Mouse (Mus musculus) heart, adult 2 months (tissue): ENCODE data around the gene Ltbp4. TPM values are rescaled to one million over a fixed set of nuclear protein-coding genes. Genes with fewer than 3 reads are reported as not detected.

ENCODE experiments used
- DNase-seq, 2 experiments: peaks; one replicate each; pipeline ENCODE4 v3.0.0; 2021
- H3K27ac ChIP-seq: fragments of 200-600 bp; 2 replicates; pipeline ENCODE4 v1.8.1; 2022
- H3K27me3 ChIP-seq: fragments of 200-500 bp; 2 replicates; pipeline ENCODE4 v1.6.1; 2012; ENCODE audit warnings: mild to moderate bottlenecking, low read length, inconsistent platforms, mixed read lengths; ENCODE audit not compliant: control insufficient read depth, insufficient read depth
- H3K36me3 ChIP-seq: fragments of 200-500 bp; 2 replicates; pipeline ENCODE4 v1.6.1; 2012; ENCODE audit warnings: low read length, inconsistent platforms; ENCODE audit not compliant: control insufficient read depth, insufficient read depth
- H3K4me1 ChIP-seq: fragments of 200-500 bp; 2 replicates; pipeline ENCODE4 v1.6.1; 2011; ENCODE audit warnings: low read length; ENCODE audit not compliant: control insufficient read depth, insufficient read depth
- H3K4me3 ChIP-seq: fragments of 200-600 bp; 2 replicates; pipeline ENCODE4 v1.8.1; 2022
- H3K79me2 ChIP-seq: fragments of 200-500 bp; replicated peaks from 2 replicates; pipeline ENCODE4 v1.6.1; 2012; ENCODE audit warnings: mild to moderate bottlenecking, inconsistent platforms, low read length, moderate library complexity, mixed read lengths; ENCODE audit not compliant: control insufficient read depth, insufficient read depth
- H3K9ac ChIP-seq: fragments of 200-500 bp; 2 replicates; pipeline ENCODE4 v1.6.1; 2012; ENCODE audit warnings: low read depth, mild to moderate bottlenecking, control low read depth, inconsistent platforms, low read length, mixed read lengths
- CTCF ChIP-seq: fragments of 200-600 bp; IDR thresholded peaks from 2 replicates; pipeline ENCODE4 v1.8.1; 2022; ENCODE audit warnings: antibody characterized with exemption, mild to moderate bottlenecking, moderate library complexity
- EP300 ChIP-seq: fragments of 200-500 bp; IDR thresholded peaks from 2 replicates; pipeline ENCODE4 v1.6.1; 2011; ENCODE audit warnings: low read depth, low read length, control low read depth; ENCODE audit not compliant: insufficient read depth
- POLR2A ChIP-seq: fragments of 200-500 bp; IDR thresholded peaks from 2 replicates; pipeline ENCODE4 v1.6.1; 2011; ENCODE audit warnings: mild to moderate bottlenecking, low read depth, low read length, control low read depth; ENCODE audit not compliant: insufficient read depth
- WGBS: fragments of 180-500 bp; shearing (Covaris S2); methylation state at CpG from one replicate; pipeline ENCODE4 v1.1.7; 2018; 5-methylcytosine and 5-hydroxymethylcytosine counted together
- intact Hi-C: fragments of 180-260 bp; cut with DNase I; formaldehyde crosslinking; loops from one replicate; pipeline ENCODE4 v1.15.1; 2025
- polyA plus RNA-seq: library from polyadenylated mRNA; depleted of rRNA; stranded (reverse); fragments of >200 nt; gene quantifications from 2 replicates; pipeline ENCODE4 v1.2.3, GENCODE M21; 2012
- total RNA-seq, 2 experiments: library from RNA; stranded (reverse); gene quantifications; 2 replicates each; pipeline ENCODE4 v1.2.3; 2021

Gene Ltbp4
- total and polyA plus RNA-seq, 3 experiments = 187 to 374 (median 221) TPM

- H3K27ac ChIP-seq = no peak overlapping the region
- intact Hi-C loops = no loop called here
- no peak for DNase-seq
- no peaks in the 10 kb centered on the region for H3K79me2 ChIP-seq
- no peaks in the 10 kb centered on the region for H3K36me3 ChIP-seq
- H3K9ac ChIP-seq = no peak overlapping the region
- WGBS = 83% methylated on average over 6 of the region's 6 CpGs
- peaks cover 6% of the 10 kb centered on the region for H3K27me3 ChIP-seq
- TF ChIP-seq CTCF = no peak
- TF ChIP-seq POLR2A = no peak
- TF ChIP-seq EP300 = no peak
- no peaks in the 10 kb centered on the region for H3K4me1 ChIP-seq
- H3K4me3 ChIP-seq = no peak overlapping the region
These were observed 42.3 kb upstream of the Ltbp4 start for GRCm38 (mm10) chr7:27379836-27380235.

GRCm38 (mm10) chr7:27378431-27378830 lies 40.9 kb upstream of the Ltbp4 start:
- Histone ChIP-seq H3K36me3 (no peaks in the 10 kb centered on the region), H3K4me3 (no peak overlapping the region), H3K27me3 (peaks cover 8% of the 10 kb centered on the region), H3K9ac (no peak overlapping the region), H3K4me1 (no peaks in the 10 kb centered on the region), H3K79me2 (no peaks in the 10 kb centered on the region), H3K27ac (no peak overlapping the region)
- 23% methylated on average over 4 of the region's 4 CpGs for WGBS
- intact Hi-C loops = no loop called here
- DNase-seq = no peak
- TF ChIP-seq POLR2A = no peak
- peak; percentile 46 for TF ChIP-seq CTCF

- Histone ChIP-seq H3K79me2 (no peaks in the 10 kb centered on the region), H3K4me1 (no peaks in the 10 kb centered on the region), H3K36me3 (no peaks in the 10 kb centered on the region), H3K27me3 (peaks cover 15% of the 10 kb centered on the region), H3K4me3 (no peak overlapping the region), H3K9ac (no peak overlapping the region), H3K27ac (no peak overlapping the region)
- TF ChIP-seq EP300 (no peak), CTCF (no peak), POLR2A (no peak)
- DNase-seq = no peak
- 4% methylated on average over 22 of the region's 22 CpGs for WGBS
- intact Hi-C loops = no loop called here
These were observed 37.8 kb upstream of the Ltbp4 start for GRCm38 (mm10) chr7:27375274-27375673.

GRCm38 (mm10) chr7:27371715-27372462 lies 34.4 kb upstream of the Ltbp4 start:
- WGBS = 8% methylated on average over 44 of the region's 44 CpGs
- TF ChIP-seq CTCF (no peak), POLR2A (no peak), EP300 (no peak)
- DNase-seq = no peak

GRCm38 (mm10) chr7:27369111-27369510 lies 31.6 kb upstream of the Ltbp4 start:
- Histone ChIP-seq H3K9ac (no peak overlapping the region), H3K4me3 (no peak overlapping the region), H3K27ac (no peak overlapping the region), H3K36me3 (no peaks in the 10 kb centered on the region), H3K4me1 (no peaks in the 10 kb centered on the region), H3K79me2 (no peaks in the 10 kb centered on the region), H3K27me3 (peaks cover 29% of the 10 kb centered on the region)
- DNase-seq = no peak
- WGBS = 84% methylated on average over 19 of the region's 19 CpGs
- intact Hi-C loops = no loop called here
- TF ChIP-seq POLR2A = no peak
- no peak for TF ChIP-seq EP300
- TF ChIP-seq CTCF = no peak

More at GRCm38 (mm10) chr7:27371715-27372462, 34.4 kb upstream of the Ltbp4 start:
- H3K27me3 ChIP-seq = peaks cover 26% of the 10 kb centered on the region
- intact Hi-C loops = no loop called here
- H3K79me2 ChIP-seq = no peaks in the 10 kb centered on the region
- H3K9ac ChIP-seq = peak overlapping the region; percentile 18; the same call in 1 of the 2 replicates
- no peaks in the 10 kb centered on the region for H3K4me1 ChIP-seq
- H3K27ac ChIP-seq = no peak overlapping the region
- H3K4me3 ChIP-seq = no peak overlapping the region
- H3K36me3 ChIP-seq = no peaks in the 10 kb centered on the region

- intact Hi-C loops = no loop called here
- no peaks in the 10 kb centered on the region for H3K36me3 ChIP-seq
- peaks cover 31% of the 10 kb centered on the region for H3K27me3 ChIP-seq
- TF ChIP-seq POLR2A (no peak), EP300 (no peak), CTCF (no peak)
- no peak overlapping the region for H3K9ac ChIP-seq
- WGBS = 24% methylated on average over 11 of the region's 11 CpGs
- no peak overlapping the region for H3K4me3 ChIP-seq
- no peak overlapping the region for H3K27ac ChIP-seq
- no peaks in the 10 kb centered on the region for H3K79me2 ChIP-seq
- H3K4me1 ChIP-seq = no peaks in the 10 kb centered on the region
- no peak for DNase-seq
These were observed 30.5 kb upstream of the Ltbp4 start for GRCm38 (mm10) chr7:27367976-27368375.
